Mouse (Mus musculus) telencephalon, adult 2 months (tissue): Measurements from ENCODE around the gene Pou2f3.

Experiments
- DNase-seq: peaks from one replicate; pipeline ENCODE4 v3.0.0-alpha.2; 2011; ENCODE audit warnings: low read depth, low spot score

The Pou2f3 gene

DNA sequence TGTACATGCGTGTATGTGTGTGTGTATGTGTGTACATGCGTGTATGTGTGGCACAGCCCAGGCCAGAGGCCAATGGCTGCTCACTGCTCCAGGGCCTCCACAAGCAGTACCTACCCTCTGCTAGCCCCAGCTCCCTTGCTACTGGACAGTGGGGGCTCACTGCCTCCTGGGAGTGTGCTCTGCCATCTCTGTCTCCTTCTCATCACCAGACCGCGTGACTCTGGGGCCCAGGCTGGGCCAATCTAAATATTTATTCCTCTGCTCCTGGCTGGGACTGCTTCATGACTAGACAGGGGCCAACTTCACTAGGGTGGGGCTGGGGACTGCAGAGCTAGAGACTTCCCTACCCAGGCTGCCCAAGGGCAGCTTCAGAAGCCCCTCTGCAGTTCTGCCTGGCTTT, 21.6 kb upstream of the Pou2f3 start:
- DNase-seq: no peak

GRCm38 (mm10) chr9:43230886-43231285, 20.7 kb upstream of the Pou2f3 start:
- DNase-seq: no peak

- DNase-seq: no peak
Observed at GRCm38 (mm10) chr9:43229962-43230361, 19.8 kb upstream of the Pou2f3 start.

DNA sequence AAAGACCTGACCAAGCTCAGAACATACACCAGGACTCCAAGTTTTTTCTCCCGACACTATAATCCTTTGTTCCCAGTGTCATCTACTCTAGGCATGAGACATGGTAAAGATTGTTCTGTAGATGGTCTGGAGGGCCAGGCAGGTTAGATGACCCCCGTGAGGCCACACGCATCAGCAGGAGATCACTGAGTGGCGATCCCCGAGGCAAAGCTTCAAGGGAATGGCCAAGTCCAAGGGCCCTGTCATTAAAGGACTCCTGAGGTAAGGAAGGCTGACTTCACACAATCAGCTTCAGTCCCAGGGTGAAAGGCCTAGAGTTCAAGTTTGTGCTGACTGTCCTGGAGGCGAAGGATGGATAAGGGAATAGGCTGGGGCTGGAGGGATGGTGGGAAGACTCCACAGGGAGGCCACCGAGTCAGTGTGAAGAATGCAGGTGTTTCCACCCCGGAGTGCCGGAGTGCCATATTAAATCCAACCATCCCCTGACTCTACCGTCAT, 19.3 kb upstream of the Pou2f3 start:
- no peak for DNase-seq

DNA sequence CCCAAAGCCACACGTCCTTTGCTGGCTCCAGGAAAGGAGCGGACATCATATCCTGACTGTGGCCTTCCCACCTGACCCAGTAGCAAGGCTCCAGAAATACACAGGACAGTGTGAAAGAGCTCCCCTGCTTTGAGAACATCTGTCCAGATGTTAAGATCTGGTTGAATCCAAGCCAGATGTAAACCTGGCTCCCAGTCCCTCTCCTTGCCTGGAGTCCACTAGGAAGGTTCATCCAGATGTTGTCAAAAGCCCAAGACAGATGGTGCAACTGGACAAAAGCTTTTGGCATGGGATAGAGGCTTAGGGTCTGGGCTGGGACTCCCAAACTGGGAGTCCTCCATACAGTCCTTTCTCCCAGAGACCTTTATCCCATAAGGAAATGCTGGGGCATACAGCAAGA, 18.6 kb upstream of the Pou2f3 start:
- no peak for DNase-seq

- no peak for DNase-seq
Observed at GRCm38 (mm10) chr9:43227626-43228025, 17.5 kb upstream of the Pou2f3 start.

- no peak for DNase-seq
Observed at GRCm38 (mm10) chr9:43226573-43227160, 16.5 kb upstream of the Pou2f3 start.

- no peak for DNase-seq
Observed at GRCm38 (mm10) chr9:43225481-43225880, 15.3 kb upstream of the Pou2f3 start.

GRCm38 (mm10) chr9:43224771-43225355, 14.7 kb upstream of the Pou2f3 start:
- no peak for DNase-seq

- DNase-seq: no peak
Observed at GRCm38 (mm10) chr9:43222429-43222715, 12.2 kb upstream of the Pou2f3 start.

- DNase-seq: peak; percentile 39
Observed at GRCm38 (mm10) chr9:43221643-43222428, 11.7 kb upstream of the Pou2f3 start.

DNA sequence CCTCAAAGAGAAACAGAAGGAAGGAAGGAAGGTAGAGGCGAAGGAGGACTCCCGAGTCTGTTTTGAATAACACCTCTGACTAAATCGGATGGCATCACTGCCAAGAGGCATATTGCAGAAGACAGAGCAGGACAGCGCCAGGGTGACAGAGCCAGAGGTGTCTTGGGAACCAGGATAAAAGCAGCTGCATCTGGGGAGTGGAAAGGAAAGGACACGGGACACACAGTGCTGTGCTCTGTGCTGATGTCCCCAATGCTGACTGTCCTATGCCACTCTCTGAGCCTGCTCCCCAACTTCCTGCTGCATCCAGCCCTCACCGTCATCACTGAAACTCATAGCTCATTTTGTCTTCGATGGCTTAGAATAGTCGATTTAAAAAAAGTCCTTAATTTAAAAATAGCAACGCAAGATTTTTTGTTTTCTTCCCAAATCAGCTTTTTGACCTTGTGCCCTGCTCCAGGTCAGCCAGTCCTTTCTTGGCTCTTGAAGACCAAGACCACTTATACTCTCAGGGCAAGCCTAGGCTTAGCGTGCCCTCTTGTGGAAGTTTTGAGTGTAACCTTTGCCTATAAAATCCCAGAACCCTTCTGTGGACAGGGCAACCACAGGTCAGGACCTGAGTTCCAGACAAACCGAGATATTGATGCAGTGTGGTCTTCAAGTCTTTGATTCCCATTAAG, 742 bp upstream of the Pou2f3 start:
- no peak for DNase-seq

- no peak for DNase-seq
Observed at GRCm38 (mm10) chr9:43206022-43206390, 4.2 kb downstream of the Pou2f3 start.

GRCm38 (mm10) chr9:43205343-43206021, 4.7 kb downstream of the Pou2f3 start:
- no peak for DNase-seq

DNA sequence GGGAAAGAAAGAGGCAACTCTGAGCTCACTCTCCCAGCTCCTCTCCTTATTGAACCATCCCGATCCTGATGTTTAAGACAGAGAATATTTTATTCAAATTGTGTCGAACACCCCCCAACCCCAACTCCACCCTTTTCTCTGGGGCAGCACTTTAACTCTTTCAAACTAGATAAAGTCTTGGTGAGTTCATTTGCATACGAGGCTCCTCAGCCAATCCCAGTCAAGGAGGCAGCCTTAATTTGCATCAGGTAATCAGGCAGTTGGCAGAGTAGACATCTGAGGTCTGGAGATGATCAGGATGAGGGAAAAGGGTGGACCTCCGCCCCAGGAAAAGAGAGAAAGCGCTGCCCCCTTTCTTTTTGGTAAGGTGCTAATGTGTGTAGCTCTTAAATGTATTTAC, 10.0 kb downstream of the Pou2f3 start:
- DNase-seq: no peak

DNA sequence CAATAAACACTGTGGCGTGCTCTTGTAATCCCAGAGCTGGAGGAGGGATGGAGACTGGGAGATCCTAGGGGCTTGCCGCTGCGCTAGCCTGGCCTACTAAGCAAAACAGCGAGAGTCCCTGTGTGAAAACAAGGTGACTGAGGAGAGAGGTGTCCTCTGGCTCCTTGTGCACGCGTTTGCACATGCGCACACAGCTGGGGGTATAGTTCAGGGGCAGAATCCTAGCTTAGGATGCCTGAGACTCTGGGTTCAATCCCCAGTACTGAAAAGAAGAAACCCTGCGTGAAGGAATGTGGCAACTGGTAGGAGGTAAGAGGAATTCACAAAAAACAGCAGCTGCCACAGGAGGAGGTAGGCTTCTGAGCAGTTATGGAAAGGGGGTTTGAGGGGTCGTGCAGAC, 16.2 kb downstream of the Pou2f3 start:
- no peak for DNase-seq

GRCm38 (mm10) chr9:43191561-43191960, 18.6 kb downstream of the Pou2f3 start:
- no peak for DNase-seq

DNA sequence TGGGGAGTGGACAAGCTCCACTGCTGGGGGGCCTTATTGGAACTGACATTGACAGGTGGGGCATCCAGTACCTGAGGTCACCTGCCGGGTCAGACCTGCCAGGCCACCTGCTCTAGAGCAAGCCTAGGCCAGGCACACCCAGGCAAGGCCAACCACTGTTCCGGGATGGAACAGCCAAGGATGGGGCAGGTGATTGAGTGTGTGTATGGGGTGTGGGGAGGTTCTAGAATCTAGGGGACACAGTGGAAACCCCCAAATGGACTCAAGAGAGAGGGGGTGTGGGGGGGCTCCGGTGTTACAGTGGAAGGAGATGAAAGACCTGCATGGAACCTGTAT, 21.2 kb downstream of the Pou2f3 start:
- DNase-seq: no peak

DNA sequence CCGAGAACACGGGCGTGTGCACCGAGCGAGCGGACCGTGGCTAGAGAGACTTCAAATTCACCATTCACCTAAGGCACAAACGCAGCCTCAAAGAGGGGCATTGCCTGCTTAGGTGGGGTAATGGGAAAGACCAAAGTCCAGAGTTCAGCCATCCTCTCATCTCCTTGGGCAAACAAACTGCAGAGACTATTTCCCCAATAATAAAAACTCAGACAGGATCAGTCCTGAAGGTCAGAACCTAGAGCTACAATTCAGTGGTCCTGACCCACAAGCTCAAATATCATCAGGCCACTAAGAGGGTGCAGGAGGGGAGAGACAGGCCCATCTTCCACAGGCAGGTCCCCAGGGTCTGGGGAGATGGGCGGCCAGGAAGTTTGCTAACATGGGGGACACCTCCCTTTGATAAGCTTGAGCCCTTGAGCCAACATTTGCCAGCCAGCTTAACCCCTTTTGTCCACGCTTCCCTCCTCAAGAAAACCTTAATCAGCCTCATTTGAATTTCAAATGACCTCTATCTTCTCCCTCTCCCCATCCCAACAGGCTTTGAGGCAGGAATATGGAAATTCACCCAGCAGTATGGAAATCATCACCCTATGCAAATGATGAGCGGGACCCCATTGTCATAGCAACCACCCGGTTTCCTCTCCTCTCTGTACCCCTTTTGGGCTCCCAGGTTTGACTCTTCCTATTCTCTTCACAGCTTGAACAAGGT, 21.7 kb downstream of the Pou2f3 start:
- no peak for DNase-seq

DNA sequence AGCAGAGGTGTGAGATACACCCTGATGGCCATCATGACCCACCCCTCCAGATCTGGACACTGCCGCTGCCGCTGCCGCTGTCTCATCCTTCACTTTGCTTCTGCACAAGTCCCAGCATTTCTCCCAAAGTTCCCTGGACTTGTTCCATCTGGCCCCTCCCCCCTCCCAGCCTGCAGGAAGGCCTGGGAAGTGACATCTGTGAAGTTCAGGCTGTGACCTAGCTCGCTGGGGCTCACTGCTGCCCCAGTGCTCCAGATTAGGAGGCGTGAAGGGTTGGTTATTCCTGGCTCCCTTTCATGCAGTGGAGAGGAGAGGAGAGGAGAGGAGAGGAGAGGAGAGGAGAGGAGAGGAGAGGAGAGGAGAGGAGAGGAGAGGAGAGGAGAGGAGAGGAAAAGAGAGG, 30.6 kb downstream of the Pou2f3 start:
- DNase-seq: no peak

GRCm38 (mm10) chr9:43178172-43178571, 32.0 kb downstream of the Pou2f3 start:
- no peak for DNase-seq

DNA sequence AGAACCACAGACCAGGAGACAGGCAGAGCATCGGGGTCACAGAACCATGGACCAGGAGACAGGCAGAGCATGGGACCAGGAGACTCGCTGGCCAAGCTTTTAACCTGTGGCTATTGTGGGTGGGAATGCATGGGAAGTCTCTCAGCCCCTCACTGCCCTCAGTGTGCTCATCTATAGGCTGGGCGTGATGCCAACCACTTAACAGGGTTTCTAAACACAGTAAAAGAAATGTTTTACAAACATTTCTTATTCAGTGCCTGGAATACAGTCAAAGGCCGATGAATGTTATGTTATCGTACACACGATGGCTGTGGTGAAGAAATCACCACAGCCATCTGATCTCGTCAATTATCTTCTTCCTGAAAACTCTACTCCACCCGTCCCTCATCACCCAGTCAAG, 43.1 kb downstream of the Pou2f3 start:
- DNase-seq: no peak
